Comparison of ENCODE assay signal across 23 mouse cellular contexts in the genomic region with DNA sequence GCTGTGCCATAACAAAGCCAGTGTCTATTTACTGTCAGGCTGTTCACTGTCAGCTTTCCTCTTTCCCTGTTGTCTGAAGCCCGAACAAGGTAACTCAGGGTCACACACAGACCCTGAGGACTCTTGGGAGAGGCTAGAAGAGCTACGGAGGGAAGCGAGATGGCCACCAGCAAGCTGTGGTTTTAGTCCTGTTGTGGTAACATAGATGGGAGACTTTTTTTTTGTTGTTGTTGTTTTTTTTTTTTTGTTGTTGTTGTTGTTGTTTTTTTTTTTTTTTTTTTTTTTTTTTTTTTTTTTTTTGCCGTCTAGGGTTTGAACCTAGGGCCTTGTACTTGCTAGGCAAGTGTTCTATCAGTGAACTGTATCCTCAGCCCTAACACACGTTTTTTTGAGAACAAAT.
"Had no signal": no experiment of that assay in that cellular context is flagged by ENCODE, and none has a peak within 500 bp of the region (broad histone marks: within the 10 kb centered on the region; RNA-seq: fewer than 3 reads in every experiment).

No protein-coding gene starts in this region.

- H3K27ac ChIP-seq: heart, adult 2 months; hindbrain, embryonic 13.5 days; hindbrain, embryonic 15.5 days; intestine, embryonic 15.5 days; layer of hippocampus, adult 2 months; left cerebral cortex, adult 2 months; limb, embryonic 10.5 days; limb, embryonic 12.5 days; liver, embryonic 13.5 days; liver, embryonic 15.5 days had no signal

- DNase-seq: gastrocnemius, postnatal 14 days; gastrocnemius, postnatal 36 days; heart, adult 2 months; kidney, adult 18-20 months; kidney, adult 8-10 months; kidney, postnatal 10 days; kidney, postnatal 25 days; kidney, postnatal 4 days; liver; liver, embryonic 13.5 days; liver, postnatal 0 days had no signal

- H3K4me3 ChIP-seq: heart, adult 2 months; hindbrain, embryonic 13.5 days; hindbrain, embryonic 15.5 days; intestine, embryonic 15.5 days; layer of hippocampus, adult 2 months; left cerebral cortex, adult 2 months; limb, embryonic 10.5 days; limb, embryonic 12.5 days; liver, embryonic 13.5 days; liver, embryonic 15.5 days had no signal

- H3K27me3 ChIP-seq: hindbrain, embryonic 13.5 days; hindbrain, embryonic 15.5 days; intestine, embryonic 15.5 days; limb, embryonic 12.5 days; liver, embryonic 13.5 days; liver, embryonic 15.5 days had no signal

- H3K36me3 ChIP-seq: hindbrain, embryonic 15.5 days; liver, embryonic 15.5 days had no signal

- H3K9ac ChIP-seq: hindbrain, embryonic 13.5 days; hindbrain, embryonic 15.5 days; intestine, embryonic 15.5 days; limb, embryonic 12.5 days; liver, embryonic 13.5 days; liver, embryonic 15.5 days; liver, postnatal 0 days had no signal

- ATAC-seq: inflammation-experienced regulatory T-cells, adult 6 months; intestine, embryonic 15.5 days; intestine, postnatal 0 days; liver, postnatal 0 days had no signal

- H3K4me2 ChIP-seq: heart, embryonic 11.5 days; hindbrain, embryonic 13.5 days; hindbrain, embryonic 15.5 days; intestine, embryonic 15.5 days; limb, embryonic 12.5 days; liver, embryonic 11.5 days; liver, embryonic 13.5 days; liver, embryonic 15.5 days had no signal

- H3K9me3 ChIP-seq: hindbrain, embryonic 13.5 days; hindbrain, embryonic 15.5 days; intestine, embryonic 15.5 days; limb, embryonic 10.5 days; limb, embryonic 12.5 days; liver, embryonic 13.5 days; liver, embryonic 15.5 days had no signal
